Mouse (Mus musculus) neutrophil, adult 5-6 weeks (primary cell): Measurements from ENCODE around the gene Asprv1. TPM values are rescaled to one million over a fixed set of nuclear protein-coding genes. Genes with fewer than 3 reads are reported as not detected.

Experiments used
- ATAC-seq: fragments of 151-379, 151-347 bp; 2 replicates; pipeline ENCODE4 v1.8.0; 2017; ENCODE audit warnings: mild to moderate bottlenecking, moderate TSS enrichment; ENCODE audit not compliant: insufficient number of reproducible peaks, poor library complexity, low FRiP score, severe bottlenecking; ENCODE audit errors: extremely low read depth
- total RNA-seq: library from RNA; stranded (forward); fragments of 200-1000 nt; gene quantifications from 2 replicates; pipeline ENCODE4 v1.2.3, GENCODE M21; 2017

Asprv1 gene
- total RNA-seq, result 195 and 207 TPM in 2 replicates

DNA sequence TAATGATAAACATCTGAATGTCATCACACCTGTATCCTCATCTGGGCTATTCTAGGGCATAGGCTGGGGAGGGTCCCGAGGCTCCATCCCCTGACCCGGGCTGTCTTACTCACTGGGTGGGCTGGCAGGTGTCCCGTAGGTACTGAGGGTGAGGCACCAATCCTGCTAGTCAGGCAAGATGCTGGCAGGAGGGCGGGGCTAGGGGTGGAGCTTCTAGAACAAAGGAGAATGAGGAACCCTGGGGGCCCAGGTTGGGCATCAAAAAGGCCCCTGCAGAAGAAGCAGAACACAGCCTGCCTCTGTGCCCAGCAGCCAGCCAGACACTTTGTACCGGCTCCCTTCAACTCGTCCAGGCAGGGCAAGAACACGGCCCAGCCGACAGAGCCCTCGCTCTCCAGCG, at the start of gene Asprv1:
Gene Asprv1 (plus strand): TSS at position 219 of the 400 bp plus-strand sequence.
- peak; percentile 37; the same call in 1 of the 2 replicates for ATAC-seq

DNA sequence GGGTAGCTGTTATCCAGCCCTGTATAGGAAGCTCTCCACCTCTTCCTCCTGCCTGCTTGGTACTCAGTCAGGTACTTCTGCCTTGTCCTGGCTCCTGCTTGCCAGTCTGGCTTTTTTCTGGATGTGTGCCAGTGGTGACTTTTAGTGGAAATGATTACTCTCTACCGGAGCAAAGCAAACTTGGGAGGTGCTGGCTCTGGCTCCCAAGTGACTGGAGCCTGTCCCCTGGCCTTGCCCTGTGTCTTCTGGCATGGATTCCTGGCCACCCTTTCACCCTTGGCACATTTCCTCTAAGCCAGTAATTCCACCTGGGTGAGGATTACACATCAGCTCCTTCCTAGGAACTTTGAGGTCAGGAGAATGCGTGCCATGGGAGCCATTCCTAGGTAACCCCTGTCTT, 49.6 kb upstream of the Asprv1 start:
- no peak for ATAC-seq

DNA sequence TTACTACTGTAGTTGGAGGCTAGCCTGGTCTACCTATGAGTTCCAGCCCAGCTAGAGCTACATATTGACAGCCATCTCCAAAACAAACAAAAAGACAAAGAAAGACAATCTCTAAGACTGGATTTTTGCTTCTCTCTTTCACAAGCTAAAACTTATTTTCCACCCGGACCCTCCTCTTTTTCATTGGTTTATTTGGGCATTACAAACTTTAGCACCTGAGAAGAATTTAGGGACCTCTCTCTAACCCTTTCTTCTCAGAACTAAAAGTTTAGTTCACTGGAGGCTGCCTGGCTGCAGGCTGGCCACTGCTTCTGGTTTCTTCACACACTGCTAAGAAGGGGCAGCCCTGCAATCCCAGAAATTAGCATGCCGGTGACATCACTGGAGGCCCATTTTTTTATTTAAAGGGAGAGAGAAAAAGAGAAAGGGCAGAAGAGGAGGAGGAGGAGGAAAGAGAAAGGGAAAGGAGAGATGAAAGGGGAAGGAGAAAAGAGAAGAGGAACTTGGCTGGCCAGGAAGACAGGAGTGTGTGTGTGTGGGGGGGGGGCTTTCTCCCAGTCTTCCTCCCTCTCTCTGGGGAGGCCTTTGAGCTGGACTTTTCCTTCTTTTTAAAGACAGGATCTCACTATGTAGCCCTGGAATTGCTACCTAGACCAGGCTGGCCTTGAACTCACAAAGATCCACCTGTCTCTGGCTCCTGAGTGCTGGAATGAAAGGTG, 48.7 kb upstream of the Asprv1 start:
- no peak for ATAC-seq

DNA sequence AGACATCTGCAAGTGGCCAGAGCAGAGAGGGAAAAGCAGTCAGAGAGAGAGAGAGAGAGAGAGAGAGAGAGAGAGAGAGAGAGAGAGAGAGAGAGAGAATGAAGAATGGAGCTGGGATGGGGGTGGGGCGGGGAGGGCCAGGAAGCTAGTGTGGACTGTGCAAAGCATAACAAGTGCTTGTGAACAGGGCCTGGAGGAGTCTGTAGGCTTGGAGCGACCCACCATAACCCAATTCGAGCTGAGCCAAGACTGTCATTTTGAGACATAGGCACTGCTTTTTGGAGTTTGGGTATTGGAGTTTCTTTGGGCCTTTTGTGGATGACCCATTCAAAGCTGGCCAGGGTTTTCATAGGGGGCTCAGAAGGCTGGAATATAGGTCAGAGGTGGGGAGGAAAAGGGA, 48.0 kb upstream of the Asprv1 start:
- no peak for ATAC-seq

DNA sequence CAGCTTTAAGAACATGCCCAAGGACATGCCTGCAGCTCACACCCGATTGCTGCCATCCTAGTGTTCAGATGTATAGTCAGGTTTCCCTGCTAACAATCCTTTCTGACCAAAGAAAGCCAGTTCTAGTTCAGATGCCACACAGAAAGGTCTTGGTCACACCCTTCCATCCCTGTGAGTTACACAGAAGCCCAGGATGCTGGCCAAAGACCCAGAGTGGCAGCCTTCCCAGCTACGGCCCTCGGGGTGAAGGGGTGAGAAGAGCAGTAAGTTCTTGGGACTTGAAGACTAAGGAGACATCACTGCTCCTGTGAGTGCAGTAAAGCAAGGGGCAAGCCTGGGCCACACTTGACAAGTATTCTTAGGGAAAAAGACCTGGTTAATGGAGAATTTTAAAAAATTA, 44.8 kb upstream of the Asprv1 start:
- ATAC-seq, result no peak

DNA sequence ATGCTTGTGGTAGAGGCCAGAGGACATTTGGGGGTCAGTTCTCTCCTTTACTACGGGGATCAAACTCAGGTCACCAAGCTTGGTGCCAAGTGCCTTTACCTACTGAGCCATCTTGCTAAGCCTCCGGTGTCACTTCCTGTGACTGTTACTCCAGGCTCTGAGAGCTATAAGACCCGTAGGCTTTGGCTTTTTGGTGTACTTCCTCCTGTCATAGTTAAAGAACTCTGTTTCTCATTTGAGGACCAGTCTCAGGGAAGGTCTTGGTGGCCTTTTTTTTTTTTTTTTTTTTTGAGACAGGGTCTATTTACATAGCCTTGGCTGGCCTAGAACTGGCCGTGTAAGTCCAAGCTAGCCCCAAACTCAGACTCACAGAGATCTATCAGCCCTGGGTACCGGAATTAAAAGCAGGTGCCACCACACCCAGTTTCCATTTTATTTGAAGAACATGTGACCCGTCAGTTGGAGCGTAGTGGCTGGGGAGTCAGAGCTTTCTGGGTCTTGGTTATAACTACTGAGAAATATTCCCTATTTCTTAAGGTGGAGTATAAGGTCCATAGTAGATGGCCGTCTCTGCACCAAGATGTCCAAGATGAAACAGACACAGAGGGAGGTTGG, 44.3 kb upstream of the Asprv1 start:
- ATAC-seq, result no peak

DNA sequence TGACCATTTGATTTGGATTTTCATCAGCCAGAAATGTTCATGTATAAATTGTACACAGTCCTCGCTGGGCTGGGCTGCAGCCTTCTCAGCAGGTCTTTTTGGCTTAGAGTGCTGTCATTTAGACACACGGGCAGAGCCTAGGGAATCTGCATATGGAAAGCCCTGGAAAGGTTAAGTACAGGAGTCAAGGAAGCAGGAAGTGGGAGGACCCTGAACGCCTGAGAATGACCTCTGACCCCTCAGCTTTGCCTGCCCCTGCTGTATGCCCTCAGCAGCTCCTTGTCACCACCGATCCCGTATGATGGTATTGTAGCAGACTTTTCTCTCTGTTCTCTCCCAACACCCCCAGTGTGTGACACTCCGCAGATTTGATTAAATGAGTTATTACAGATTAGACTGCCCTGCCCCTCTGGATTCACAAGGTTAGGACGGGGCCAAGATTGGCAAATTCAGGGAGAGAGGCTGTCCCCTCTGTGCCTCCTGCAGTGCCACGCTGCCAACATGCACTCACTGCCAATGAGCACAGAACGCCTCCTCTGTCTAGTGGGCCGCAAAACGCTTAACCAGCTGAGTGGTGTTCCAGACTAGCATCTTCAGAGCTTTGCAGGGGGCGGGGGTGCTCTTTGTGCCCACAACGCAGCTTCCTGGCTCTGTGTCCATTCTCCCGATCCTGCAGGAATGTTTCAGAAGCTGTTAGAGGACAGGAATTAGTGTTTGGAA, 43.5 kb upstream of the Asprv1 start:
- no peak for ATAC-seq

DNA sequence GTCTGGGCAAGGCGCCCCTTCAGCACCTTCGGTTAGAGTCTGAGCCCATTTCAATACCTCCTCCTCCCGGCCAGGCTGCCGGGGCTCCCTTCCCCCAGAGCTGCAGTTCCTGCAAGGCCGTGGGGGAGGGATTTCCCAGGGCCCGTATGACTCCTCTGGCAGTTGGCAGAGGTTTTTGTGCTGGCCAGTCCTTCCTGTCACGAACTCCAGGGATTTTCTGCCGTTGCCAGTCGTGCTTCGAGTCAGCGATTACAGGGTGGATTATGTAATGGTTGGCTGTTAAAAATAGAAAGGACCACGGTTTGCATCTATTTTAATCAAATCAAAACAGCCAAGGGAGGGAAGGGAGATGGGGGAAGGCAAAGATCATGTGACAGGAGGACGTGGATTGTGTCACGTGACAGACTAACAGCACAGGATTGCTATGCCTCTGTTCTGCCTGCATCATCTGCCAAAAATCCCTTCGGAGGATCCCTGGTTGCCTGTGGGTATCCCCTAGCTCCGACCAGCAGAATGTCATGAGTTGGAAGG, 42.8 kb upstream of the Asprv1 start:
- peak; percentile 57 for ATAC-seq

DNA sequence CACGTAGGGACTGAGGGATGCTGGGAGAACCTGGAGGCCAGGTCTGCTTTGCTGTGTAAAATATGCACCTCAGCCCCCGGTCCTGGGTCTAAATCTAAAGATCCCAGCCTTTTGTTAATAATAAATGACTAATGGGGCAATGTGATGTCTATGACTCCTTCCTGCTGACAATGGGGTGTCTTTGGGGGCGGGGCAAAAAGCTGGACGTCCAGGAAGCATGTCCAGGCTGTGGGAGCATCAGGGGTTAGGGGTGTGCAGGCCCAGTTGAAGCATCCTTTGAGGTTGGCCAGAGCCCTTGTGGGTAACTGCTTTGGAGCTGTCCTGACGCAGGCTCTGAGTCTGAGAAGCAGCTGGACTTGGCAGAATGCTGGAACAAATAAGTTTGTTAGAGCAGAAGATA, 41.9 kb upstream of the Asprv1 start:
- no peak for ATAC-seq

DNA sequence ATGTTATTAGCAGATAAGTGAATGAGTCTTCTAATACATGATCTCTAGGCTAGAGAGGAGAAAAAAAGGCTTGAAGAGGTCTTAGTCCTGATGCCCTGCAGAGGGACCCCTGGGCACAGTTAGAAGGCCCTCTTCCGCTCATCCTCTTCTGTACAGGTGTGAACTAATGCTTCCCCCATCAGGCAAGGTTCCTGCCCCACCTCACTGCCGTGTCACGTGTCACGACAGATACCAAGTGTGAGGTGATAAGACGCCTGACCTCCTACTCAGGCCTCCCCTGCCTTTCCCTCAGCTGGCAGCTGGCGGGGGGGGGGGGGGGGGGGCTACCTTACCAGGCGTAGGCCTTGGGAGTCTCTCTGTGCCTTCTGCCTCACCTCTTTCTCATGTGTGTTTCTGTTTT, 39.5 kb upstream of the Asprv1 start:
- ATAC-seq, result no peak

DNA sequence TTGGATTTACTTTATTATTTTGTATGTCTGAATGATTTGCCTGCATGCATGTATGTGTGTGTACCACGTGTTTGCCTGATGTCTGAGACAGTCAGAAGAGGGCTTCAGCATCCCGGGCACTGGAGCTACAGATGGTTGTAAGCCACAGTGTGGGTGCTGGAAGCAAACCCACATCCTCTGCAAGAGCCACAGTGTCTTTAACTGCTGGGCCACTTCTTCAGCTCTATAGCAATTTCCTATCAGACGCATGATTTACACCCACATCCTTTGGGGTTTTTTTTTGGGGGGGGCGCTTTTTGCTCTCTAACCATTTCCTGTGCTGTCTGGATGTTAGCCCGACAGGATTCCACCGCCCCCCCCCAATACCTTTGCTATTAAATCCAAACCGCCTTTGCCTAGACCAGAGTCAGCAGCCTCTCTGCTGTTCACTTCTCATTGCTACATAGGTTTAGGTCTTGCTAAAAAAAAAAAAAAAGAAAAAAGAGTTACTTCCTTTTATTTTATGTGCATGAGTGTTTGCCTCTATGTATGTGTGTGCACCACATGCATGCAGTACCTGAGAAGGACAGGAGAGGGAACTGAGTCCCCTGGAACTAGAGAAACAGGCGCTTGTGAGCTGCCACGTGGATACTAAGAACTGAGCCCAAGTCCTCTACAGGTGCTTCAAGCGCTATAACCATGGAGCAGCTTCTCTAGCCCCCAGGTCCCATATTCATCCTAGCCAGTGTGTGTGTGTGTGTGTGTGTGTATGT, 34.6 kb upstream of the Asprv1 start:
- peak; percentile 75; the same call in 1 of the 2 replicates for ATAC-seq

DNA sequence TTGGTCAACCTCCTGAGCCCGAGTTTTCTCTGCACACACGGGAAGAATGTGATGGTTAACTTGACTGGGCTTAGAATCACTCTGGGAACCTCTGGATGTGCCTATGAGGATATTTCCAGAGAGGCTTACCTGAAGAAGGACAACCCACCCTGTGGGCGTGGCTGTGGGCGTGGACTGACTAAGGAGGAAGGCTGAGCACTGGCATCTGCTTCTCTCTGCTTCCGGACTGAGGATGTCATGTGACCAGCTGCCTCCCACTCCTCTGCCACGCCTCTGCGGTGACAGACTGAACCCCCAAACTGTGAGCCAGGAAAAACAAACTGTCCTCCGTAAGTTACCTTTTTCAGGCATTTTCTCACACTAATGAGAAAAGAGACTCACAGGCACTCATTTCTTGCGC, 33.3 kb upstream of the Asprv1 start:
- ATAC-seq, result no peak

DNA sequence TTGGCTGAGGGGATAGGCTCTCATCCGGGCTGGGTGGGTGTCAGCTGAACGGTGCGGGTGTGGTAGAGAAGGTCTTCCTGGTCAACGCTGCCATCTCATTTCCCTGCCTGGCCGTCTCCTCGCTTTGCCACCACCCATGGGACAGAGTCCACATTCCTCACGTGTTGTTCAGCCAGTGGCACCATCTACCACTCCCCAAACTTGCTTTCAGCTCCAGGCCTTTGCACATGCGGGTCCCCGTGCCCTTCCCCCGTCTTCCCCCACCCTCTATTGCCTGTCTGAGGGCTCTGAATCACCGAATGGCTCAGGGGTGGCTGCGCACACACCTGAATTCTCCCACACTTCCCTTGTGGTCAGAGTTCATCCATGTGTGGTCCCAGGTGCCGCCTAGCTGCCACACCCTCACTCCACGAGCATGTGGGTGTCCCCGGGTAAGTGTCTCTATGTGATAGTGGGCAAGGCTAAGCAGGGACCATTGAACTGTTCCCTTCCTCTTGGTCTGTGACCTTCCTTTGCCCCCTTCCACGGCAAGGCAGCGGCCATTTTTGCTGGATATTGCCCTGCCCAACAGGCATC, 32.0 kb upstream of the Asprv1 start:
- no peak for ATAC-seq

DNA sequence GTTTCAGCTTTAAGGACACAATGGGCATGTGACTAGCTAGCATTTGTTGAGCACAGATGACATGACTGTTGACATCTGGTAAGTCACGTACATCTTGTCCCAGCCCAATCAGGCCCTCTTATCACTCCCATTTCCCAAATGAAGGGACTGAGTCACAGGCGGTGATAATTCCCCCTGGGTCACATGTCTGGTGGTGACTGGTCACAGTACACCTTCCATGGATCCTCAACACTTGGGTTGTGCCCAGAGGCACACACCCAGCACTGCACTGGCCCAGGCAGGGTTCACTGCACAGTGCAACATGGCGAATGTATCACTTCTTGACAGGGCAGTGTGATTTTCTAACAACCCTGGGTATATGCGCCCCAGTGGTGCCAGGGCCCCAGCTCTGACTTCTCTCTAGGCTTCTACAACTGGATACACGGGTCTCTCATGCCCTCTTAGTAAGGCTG, 29.2 kb upstream of the Asprv1 start:
- no peak for ATAC-seq

DNA sequence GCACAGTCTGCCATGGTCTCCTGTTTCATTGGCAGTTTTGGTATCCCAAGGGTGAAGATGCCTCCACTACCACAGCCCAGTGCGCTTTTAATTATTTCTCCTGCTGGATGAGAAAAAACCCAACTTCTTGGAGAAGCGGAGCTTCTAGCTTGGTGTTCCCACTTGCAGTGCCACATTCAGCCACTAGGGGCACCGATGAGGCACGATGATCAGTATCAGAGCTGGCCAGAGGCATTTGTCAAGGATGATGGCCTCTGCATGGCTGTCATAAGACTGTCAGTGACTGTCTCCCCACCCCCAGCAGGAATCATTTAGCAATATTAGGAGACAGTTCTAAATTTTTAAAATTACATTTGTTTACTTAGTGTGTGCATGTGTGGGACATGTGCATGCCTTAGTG, 28.8 kb upstream of the Asprv1 start:
- peak; percentile 63 for ATAC-seq

DNA sequence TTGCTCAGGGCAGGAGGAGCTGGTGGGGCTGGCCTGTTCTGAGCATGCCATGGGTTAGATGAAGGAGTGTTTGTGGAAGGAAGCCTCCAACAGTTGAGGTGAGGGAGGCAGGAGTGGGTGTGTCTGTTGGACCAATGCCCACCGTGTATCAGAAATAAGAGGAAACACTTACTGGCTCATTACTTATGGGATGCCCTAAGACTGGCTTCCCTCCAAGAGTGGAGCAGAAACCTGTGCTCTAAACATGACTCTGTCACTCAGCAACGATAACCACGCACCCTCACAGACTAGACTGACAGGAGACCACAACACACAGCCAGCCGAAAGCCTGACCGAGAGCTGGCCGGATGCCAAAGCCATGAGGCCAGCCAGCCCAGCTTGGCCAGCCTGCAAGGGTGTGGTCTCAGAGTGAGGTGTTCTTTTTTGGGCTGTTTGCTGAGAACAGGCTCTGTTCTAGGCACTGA, 28.0 kb upstream of the Asprv1 start:
- ATAC-seq, result peak; percentile 77

DNA sequence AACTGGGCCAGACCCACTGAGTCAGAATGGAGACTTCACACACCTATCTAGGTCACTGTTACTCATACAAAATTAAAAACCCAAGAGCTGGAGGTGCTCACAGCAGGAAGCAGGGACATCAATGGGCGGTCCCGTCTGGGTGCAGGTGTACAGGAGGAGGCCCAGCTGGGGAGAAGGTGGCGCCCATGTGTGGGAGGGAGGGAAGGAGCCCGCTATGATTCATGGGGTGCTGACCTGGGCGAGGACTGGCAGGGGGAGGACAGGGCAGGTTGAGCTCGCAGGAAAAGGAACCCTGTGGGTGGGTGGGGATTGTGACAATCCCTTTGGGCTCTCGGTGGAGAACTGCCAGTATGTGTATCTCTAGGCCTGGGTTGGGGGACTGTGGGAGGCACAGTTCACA, 22.7 kb upstream of the Asprv1 start:
- ATAC-seq, result no peak

DNA sequence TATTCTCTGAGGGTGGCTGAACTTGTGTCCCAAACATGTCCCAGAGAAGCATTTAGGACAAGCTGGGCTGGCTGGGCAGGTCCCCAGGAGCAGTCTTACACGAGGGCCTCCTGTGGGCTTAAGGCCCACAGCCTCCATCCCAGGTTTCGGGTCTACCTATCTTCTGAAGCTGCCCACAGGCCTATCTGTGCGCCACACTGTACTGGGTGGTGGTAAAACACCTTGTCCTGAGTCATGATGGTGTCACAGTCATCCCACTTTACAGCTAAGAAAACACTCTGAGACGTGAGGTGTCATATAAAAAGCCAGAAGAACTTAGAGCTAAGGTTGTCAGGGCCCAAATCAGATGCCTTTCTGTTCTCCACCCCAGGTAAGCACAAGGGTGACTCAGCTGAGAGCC, 21.7 kb upstream of the Asprv1 start:
- ATAC-seq, result no peak

DNA sequence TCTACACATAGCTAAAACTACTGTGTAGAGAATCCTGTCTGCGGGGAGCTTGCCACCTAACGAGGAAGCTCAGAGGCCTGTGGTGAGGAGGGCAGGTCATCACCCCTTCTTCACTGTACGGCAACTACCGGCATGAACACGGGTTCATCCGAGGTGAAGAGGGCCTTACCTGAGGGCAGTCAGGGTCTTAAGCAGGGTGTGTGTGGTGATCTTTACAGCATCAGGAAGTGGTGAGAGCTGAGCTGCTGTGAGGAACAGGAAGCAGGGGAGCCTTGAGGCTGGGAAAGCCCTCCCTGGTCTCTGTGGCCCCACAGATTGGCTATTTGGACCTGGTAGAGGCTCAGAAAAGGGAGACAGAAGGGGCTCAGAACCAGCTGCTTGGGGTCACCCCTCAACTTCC, 20.5 kb upstream of the Asprv1 start:
- peak; percentile 67 for ATAC-seq
